Mouse (Mus musculus): ENCODE measurements around the gene Atp6v0d1. TPM values are rescaled to one million over a fixed set of nuclear protein-coding genes. Genes with fewer than 3 reads are reported as not detected.
"Not testable (repeated sequence)": the region's sequence is repeated elsewhere in the genome, so short reads cannot be mapped to it uniquely, and the experiment has no call there.

Atp6v0d1 gene
- polyA plus RNA-seq, 1 experiment from 2014 or later, result 75.4 TPM

- Histone ChIP-seq H3K9me3 (no peaks in the 10 kb centered on the region), H3K27ac (no peak overlapping the region), H3K4me2 (replicated peaks) (no peak overlapping the region), H3K4me3 (no peak overlapping the region), H3K36me3 (no peaks in the 10 kb centered on the region), H3K27me3 (no peaks in the 10 kb centered on the region), H3K4me1 (no peaks in the 10 kb centered on the region), H3K9ac (no peak overlapping the region)
- ATAC-seq (ENCODE audit: insufficient number of reproducible peaks, insufficient read depth, low FRiP score, low TSS enrichment), result no peak
Observed at GRCm38 (mm10) chr8:105573427-105573826, 7.6 kb upstream of the Atp6v0d1 start.

GRCm38 (mm10) chr8:105571810-105572209, 6.0 kb upstream of the Atp6v0d1 start:
- no peaks in the 10 kb centered on the region for H3K36me3 ChIP-seq
- 90% methylated on average over 9 of the region's 9 CpGs for WGBS
- peaks cover 6% of the 10 kb centered on the region; the same call in 1 of the 2 replicates for H3K27me3 ChIP-seq
- ATAC-seq (ENCODE audit: insufficient number of reproducible peaks, insufficient read depth, low FRiP score, low TSS enrichment), result no peak
- H3K4me3 ChIP-seq, result no peak overlapping the region
- no peak overlapping the region for H3K27ac ChIP-seq
- peaks cover 2% of the 10 kb centered on the region; the same call in 1 of the 2 replicates for H3K4me1 ChIP-seq
- H3K9ac ChIP-seq, result no peak overlapping the region
- no peak overlapping the region for H3K4me2 ChIP-seq (replicated peaks)
- no peaks in the 10 kb centered on the region for H3K9me3 ChIP-seq

GRCm38 (mm10) chr8:105566703-105567595, 1.1 kb upstream of the Atp6v0d1 start:
- Histone ChIP-seq H3K4me2 (replicated peaks) (peak overlapping the region; percentile 83), H3K4me3 (peak overlapping the region; percentile 93), H3K9ac (peak overlapping the region; percentile 57), H3K36me3 (no peaks in the 10 kb centered on the region), H3K9me3 (no peaks in the 10 kb centered on the region), H3K4me1 (peaks cover 20% of the 10 kb centered on the region), H3K27ac (no peak overlapping the region), H3K27me3 (peaks cover 6% of the 10 kb centered on the region; the same call in 1 of the 2 replicates)
- no peak; the same call in 1 of the 2 replicates for ATAC-seq (ENCODE audit: insufficient number of reproducible peaks, insufficient read depth, low FRiP score, low TSS enrichment)
- 28% methylated on average over 27 of the region's 27 CpGs for WGBS

GRCm38 (mm10) chr8:105565401-105565881, 406 bp downstream of the Atp6v0d1 start:
- peak overlapping the region; percentile 84 for H3K9ac ChIP-seq
- H3K36me3 ChIP-seq, result no peaks in the 10 kb centered on the region
- peak overlapping the region; percentile 63 for H3K27ac ChIP-seq
- H3K4me2 ChIP-seq (replicated peaks), result peak overlapping the region; percentile 83
- no peaks in the 10 kb centered on the region for H3K9me3 ChIP-seq
- peaks cover 6% of the 10 kb centered on the region; the same call in 1 of the 2 replicates for H3K27me3 ChIP-seq
- under 1% methylated on average over 31 of the region's 31 CpGs for WGBS
- ATAC-seq (ENCODE audit: insufficient number of reproducible peaks, insufficient read depth, low FRiP score, low TSS enrichment), result peak; percentile 64
- peak overlapping the region; percentile 93 for H3K4me3 ChIP-seq
- peaks cover 20% of the 10 kb centered on the region for H3K4me1 ChIP-seq

GRCm38 (mm10) chr8:105564573-105565229, 1.1 kb downstream of the Atp6v0d1 start:
- H3K36me3 ChIP-seq; H3K27me3 ChIP-seq; ATAC-seq (ENCODE audit: insufficient number of reproducible peaks, insufficient read depth, low FRiP score, low TSS enrichment); H3K27ac ChIP-seq; H3K9me3 ChIP-seq: not testable (repeated sequence)
- H3K4me3 ChIP-seq, result peak overlapping the region; percentile 93
- 82% methylated on average over 9 of the region's 9 CpGs for WGBS
- H3K4me2 ChIP-seq (replicated peaks), result peak overlapping the region; percentile 83
- H3K4me1 ChIP-seq, result peaks cover 20% of the 10 kb centered on the region
- H3K9ac ChIP-seq, result peak overlapping the region; percentile 84

GRCm38 (mm10) chr8:105563871-105564270, 2.0 kb downstream of the Atp6v0d1 start:
- Histone ChIP-seq H3K4me2 (replicated peaks) (no peak overlapping the region), H3K9ac (no peak overlapping the region), H3K27me3 (peaks cover 6% of the 10 kb centered on the region; the same call in 1 of the 2 replicates), H3K36me3 (no peaks in the 10 kb centered on the region; the same call in 1 of the 2 replicates), H3K4me1 (peaks cover 20% of the 10 kb centered on the region), H3K9me3 (no peaks in the 10 kb centered on the region), H3K27ac (no peak overlapping the region), H3K4me3 (no peak overlapping the region)
- no peak for ATAC-seq (ENCODE audit: insufficient number of reproducible peaks, insufficient read depth, low FRiP score, low TSS enrichment)
- WGBS, result 83% methylated on average over 1 of the region's 1 CpGs

GRCm38 (mm10) chr8:105562863-105563262, 3.0 kb downstream of the Atp6v0d1 start:
- no peak overlapping the region for H3K27ac ChIP-seq
- H3K9me3 ChIP-seq, result no peaks in the 10 kb centered on the region
- peaks cover 20% of the 10 kb centered on the region for H3K4me1 ChIP-seq
- peaks cover 6% of the 10 kb centered on the region; the same call in 1 of the 2 replicates for H3K27me3 ChIP-seq
- H3K4me3 ChIP-seq, result no peak overlapping the region
- H3K4me2 ChIP-seq (replicated peaks), result no peak overlapping the region
- WGBS, result 87% methylated on average over 3 of the region's 3 CpGs
- no peak for ATAC-seq (ENCODE audit: insufficient number of reproducible peaks, insufficient read depth, low FRiP score, low TSS enrichment)
- no peak overlapping the region for H3K9ac ChIP-seq
- H3K36me3 ChIP-seq, result no peaks in the 10 kb centered on the region; the same call in 1 of the 2 replicates

GRCm38 (mm10) chr8:105555230-105555629, 10.6 kb downstream of the Atp6v0d1 start:
- 73% methylated on average over 3 of the region's 3 CpGs for WGBS
- Histone ChIP-seq H3K4me1 (no peaks in the 10 kb centered on the region), H3K4me2 (replicated peaks) (no peak overlapping the region), H3K27ac (no peak overlapping the region), H3K9ac (no peak overlapping the region), H3K9me3 (no peaks in the 10 kb centered on the region), H3K36me3 (no peaks in the 10 kb centered on the region; the same call in 1 of the 2 replicates), H3K4me3 (no peak overlapping the region), H3K27me3 (no peaks in the 10 kb centered on the region)
- no peak for ATAC-seq (ENCODE audit: insufficient number of reproducible peaks, insufficient read depth, low FRiP score, low TSS enrichment)

GRCm38 (mm10) chr8:105554087-105554486, 11.8 kb downstream of the Atp6v0d1 start:
- Histone ChIP-seq H3K27me3 (no peaks in the 10 kb centered on the region), H3K4me1 (no peaks in the 10 kb centered on the region), H3K36me3 (no peaks in the 10 kb centered on the region), H3K27ac (no peak overlapping the region), H3K4me3 (no peak overlapping the region), H3K4me2 (replicated peaks) (no peak overlapping the region), H3K9me3 (no peaks in the 10 kb centered on the region), H3K9ac (no peak overlapping the region)
- no peak for ATAC-seq (ENCODE audit: insufficient number of reproducible peaks, insufficient read depth, low FRiP score, low TSS enrichment)

- Histone ChIP-seq H3K9ac (no peak overlapping the region), H3K9me3 (no peaks in the 10 kb centered on the region), H3K4me3 (no peak overlapping the region), H3K27ac (no peak overlapping the region), H3K27me3 (no peaks in the 10 kb centered on the region), H3K36me3 (no peaks in the 10 kb centered on the region), H3K4me2 (replicated peaks) (no peak overlapping the region), H3K4me1 (no peaks in the 10 kb centered on the region)
- WGBS, result 81% methylated on average over 1 of the region's 1 CpGs
- no peak for ATAC-seq (ENCODE audit: insufficient number of reproducible peaks, insufficient read depth, low FRiP score, low TSS enrichment)
Observed at GRCm38 (mm10) chr8:105552824-105553223, 13.0 kb downstream of the Atp6v0d1 start.

GRCm38 (mm10) chr8:105552032-105552431, 13.8 kb downstream of the Atp6v0d1 start:
- Histone ChIP-seq H3K27me3 (no peaks in the 10 kb centered on the region), H3K4me2 (replicated peaks) (no peak overlapping the region), H3K27ac (no peak overlapping the region), H3K36me3 (no peaks in the 10 kb centered on the region), H3K9me3 (no peaks in the 10 kb centered on the region), H3K4me1 (0 out of 2 replicates have a peak, but pooled peaks cover 4% of the 10 kb centered on the region), H3K9ac (no peak overlapping the region), H3K4me3 (no peak overlapping the region)
- WGBS, result 89% methylated on average over 2 of the region's 2 CpGs
- no peak for ATAC-seq (ENCODE audit: insufficient number of reproducible peaks, insufficient read depth, low FRiP score, low TSS enrichment)

All from embryonic facial prominence, embryonic 12.5 days (tissue).